Mouse (Mus musculus) CH12.LX (cell line): ENCODE data around the gene Bcl2l11.

ENCODE experiments used
- CHD1 ChIP-seq: IDR thresholded peaks from 2 replicates; pipeline ENCODE4 v1.6.1; 2012; ENCODE audit warnings: low read depth, low read length, improper control_type of control experiment, inconsistent platforms
- CHD2 ChIP-seq: IDR thresholded peaks from 2 replicates; pipeline ENCODE4 v1.6.1; 2011; ENCODE audit warnings: low read length, improper control_type of control experiment
- CTCF ChIP-seq, 2 experiments: IDR thresholded peaks in 1 of 2; conservative IDR thresholded peaks in 1 of 2; 2 replicates each; pipeline ENCODE4 v1.5.1; 2011 to 2012; ENCODE audit warnings: low read depth in 2 of 2, low read length in 2 of 2, improper control_type of control experiment in 1 of 2, inconsistent platforms in 1 of 2, mild to moderate bottlenecking in 1 of 2, moderate library complexity in 1 of 2
- EP300 ChIP-seq: IDR thresholded peaks from 2 replicates; pipeline ENCODE4 v1.6.1; 2011; ENCODE audit warnings: low read length, improper control_type of control experiment
- MAFK ChIP-seq: IDR thresholded peaks from 2 replicates; pipeline ENCODE4 v1.6.1; 2011; ENCODE audit warnings: low read length, improper control_type of control experiment; ENCODE audit not compliant: insufficient replicate concordance
- NRF1 ChIP-seq: IDR thresholded peaks from 2 replicates; pipeline ENCODE4 v1.6.1; 2014; ENCODE audit warnings: low read depth, mild to moderate bottlenecking, inconsistent platforms, low read length, improper control_type of control experiment, moderate library complexity
- POLR2A ChIP-seq: IDR thresholded peaks from 2 replicates; pipeline ENCODE4 v1.6.1; 2011; ENCODE audit warnings: low read depth, mild to moderate bottlenecking, improper control_type of control experiment, low read length
- TCF12 ChIP-seq: IDR thresholded peaks from 2 replicates; pipeline ENCODE4 v1.6.1; 2014; ENCODE audit warnings: low read depth, mild to moderate bottlenecking, inconsistent platforms, low read length, improper control_type of control experiment
- USF1 ChIP-seq: IDR thresholded peaks from 2 replicates; pipeline ENCODE4 v1.6.1; 2014; ENCODE audit warnings: low read depth, mild to moderate bottlenecking, inconsistent platforms, low read length, improper control_type of control experiment
- ZC3H11A ChIP-seq: IDR thresholded peaks from 2 replicates; pipeline ENCODE4 v1.6.1; 2012; ENCODE audit warnings: low read depth, mild to moderate bottlenecking, inconsistent platforms, low read length, improper control_type of control experiment
- ZMIZ1 ChIP-seq: IDR thresholded peaks from 2 replicates; pipeline ENCODE4 v1.6.1; 2012; ENCODE audit warnings: low read depth, mild to moderate bottlenecking, inconsistent platforms, low read length, improper control_type of control experiment
- ZNF384 ChIP-seq: IDR thresholded peaks from 2 replicates; pipeline ENCODE4 v1.6.1; 2012; ENCODE audit warnings: low read depth, low read length, improper control_type of control experiment, inconsistent platforms

GRCm38 (mm10) chr2:128115579-128115978, 10.3 kb upstream of the Bcl2l11 start:
- TF ChIP-seq USF1 (no peak), EP300 (no peak), POLR2A (no peak), CTCF (conservative IDR thresholded peaks at IDR 0.05 in 1 of 2, IDR thresholded peaks at IDR 0.05 in 1 of 2; ENCODE audit: low read depth in 2 of 2, low read length in 2 of 2) (no peak), ZNF384 (no peak), CHD2 (no peak), CHD1 (no peak), TCF12 (no peak), MAFK (no peak), NRF1 (no peak), ZMIZ1 (no peak), ZC3H11A (no peak)
